Mouse (Mus musculus): ENCODE measurements around the gene Scyl1. TPM values are rescaled to one million over a fixed set of nuclear protein-coding genes. Genes with fewer than 3 reads are reported as not detected.

The Scyl1 gene
- polyA plus RNA-seq, 1 experiment from 2014 or later, result 69.2 TPM

DNA sequence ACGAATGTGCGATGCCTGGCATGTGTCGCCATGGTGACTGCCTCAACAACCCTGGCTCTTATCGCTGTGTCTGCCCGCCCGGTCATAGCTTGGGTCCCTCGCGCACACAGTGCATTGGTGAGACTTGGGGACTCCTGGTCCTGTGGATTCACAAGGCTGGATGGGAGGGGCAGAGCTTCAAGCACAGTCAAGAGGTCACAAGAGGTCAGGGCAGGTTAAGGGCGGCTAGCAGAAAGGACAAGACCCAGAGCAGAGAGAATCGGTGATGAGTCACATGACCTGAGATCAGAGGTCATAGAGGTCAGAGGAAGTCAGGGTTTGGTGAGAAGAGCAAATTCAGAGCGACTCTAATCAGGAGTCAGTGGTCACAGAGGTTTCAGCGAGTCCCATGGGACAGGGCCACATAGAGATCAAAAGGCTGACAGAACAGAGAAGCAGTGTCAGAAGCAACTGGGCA is 24.3 kb downstream of the Scyl1 start:
- ATAC-seq (replicated peaks; ENCODE audit: low FRiP score, low TSS enrichment, low read depth), result no peak
- no peak overlapping the region for H3K27ac ChIP-seq (ENCODE audit: low read depth)
- no peak overlapping the region for H3K9ac ChIP-seq (ENCODE audit: low read length)
- no peak for DNase-seq (ENCODE audit: low spot score)
- peaks cover 3% of the 10 kb centered on the region; the same call in 1 of the 2 replicates for H3K36me3 ChIP-seq (ENCODE audit: control insufficient read depth, insufficient read depth, low read length)
- 29% methylated on average over 12 of the region's 12 CpGs for WGBS
- no peaks in the 10 kb centered on the region for H3K9me3 ChIP-seq (ENCODE audit: control insufficient read depth, low read length)
- no peak overlapping the region for H3K4me3 ChIP-seq (ENCODE audit: low read depth, low read length)
- H3K27me3 ChIP-seq (replicated peaks; ENCODE audit: control insufficient read depth, insufficient read depth, low read length), result peaks cover 21% of the 10 kb centered on the region
- H3K4me1 ChIP-seq (replicated peaks; ENCODE audit: control insufficient read depth, insufficient read depth, low read length), result peaks cover 20% of the 10 kb centered on the region
- no peak overlapping the region for H3K4me2 ChIP-seq (ENCODE audit: low read length)

DNA sequence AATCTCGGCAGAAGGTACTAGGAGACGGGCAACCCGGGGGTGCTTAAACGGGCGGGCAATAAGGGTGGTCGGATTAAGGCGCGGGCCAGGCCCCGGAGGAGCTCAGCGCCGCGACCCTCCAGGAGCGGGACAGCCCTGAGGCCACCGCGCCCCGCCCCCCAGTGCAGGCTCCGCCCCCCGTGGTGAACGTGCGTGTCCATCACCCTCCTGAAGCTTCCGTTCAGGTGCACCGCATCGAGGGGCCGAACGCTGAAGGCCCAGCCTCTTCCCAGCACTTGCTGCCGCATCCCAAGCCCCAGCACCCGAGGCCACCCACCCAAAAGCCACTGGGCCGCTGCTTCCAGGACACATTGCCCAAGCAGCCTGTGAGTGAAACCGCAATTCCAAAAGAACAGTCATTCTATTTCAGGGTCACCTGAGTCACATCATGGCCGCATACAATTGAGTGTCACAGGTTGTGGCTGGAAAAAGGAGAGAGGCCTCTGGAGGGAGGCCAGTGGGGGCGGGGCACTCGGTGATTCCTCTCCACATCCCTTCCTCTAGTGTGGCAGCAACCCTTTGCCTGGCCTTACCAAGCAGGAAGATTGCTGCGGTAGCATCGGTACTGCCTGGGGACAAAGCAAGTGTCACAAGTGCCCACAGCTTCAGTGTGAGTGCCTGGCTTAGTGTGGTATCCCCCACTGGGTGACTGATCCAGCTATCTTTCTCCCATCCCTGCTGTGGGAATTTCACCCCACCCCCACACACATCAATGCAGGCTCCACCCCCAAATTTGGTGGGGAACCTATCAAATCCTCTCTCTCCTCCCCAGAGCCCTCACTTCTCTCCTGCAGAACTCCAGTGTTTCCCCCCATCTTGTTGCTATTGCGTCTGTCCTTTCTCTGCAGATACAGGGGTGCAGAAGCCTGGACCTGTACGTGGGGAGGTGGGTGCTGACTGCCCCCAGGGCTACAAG is 25.2 kb downstream of the Scyl1 start:
- Histone ChIP-seq H3K9me3 (ENCODE audit: control insufficient read depth, low read length) (no peaks in the 10 kb centered on the region), H3K27ac (ENCODE audit: low read depth) (no peak overlapping the region), H3K27me3 (replicated peaks; ENCODE audit: control insufficient read depth, insufficient read depth, low read length) (peaks cover 16% of the 10 kb centered on the region), H3K9ac (ENCODE audit: low read length) (no peak overlapping the region), H3K4me1 (replicated peaks; ENCODE audit: control insufficient read depth, insufficient read depth, low read length) (peaks cover 23% of the 10 kb centered on the region), H3K36me3 (ENCODE audit: control insufficient read depth, insufficient read depth, low read length) (no peaks in the 10 kb centered on the region), H3K4me3 (ENCODE audit: low read depth, low read length) (peak overlapping the region; percentile 14; the same call in 1 of the 2 replicates), H3K4me2 (ENCODE audit: low read length) (peak overlapping the region; percentile 55)
- DNase-seq (ENCODE audit: low spot score) (no peak), ATAC-seq (replicated peaks; ENCODE audit: low FRiP score, low TSS enrichment, low read depth) (0 out of 2 replicates have a peak, but pooled peaks have one; percentile 31)
- WGBS, result 6% methylated on average over 36 of the region's 36 CpGs

DNA sequence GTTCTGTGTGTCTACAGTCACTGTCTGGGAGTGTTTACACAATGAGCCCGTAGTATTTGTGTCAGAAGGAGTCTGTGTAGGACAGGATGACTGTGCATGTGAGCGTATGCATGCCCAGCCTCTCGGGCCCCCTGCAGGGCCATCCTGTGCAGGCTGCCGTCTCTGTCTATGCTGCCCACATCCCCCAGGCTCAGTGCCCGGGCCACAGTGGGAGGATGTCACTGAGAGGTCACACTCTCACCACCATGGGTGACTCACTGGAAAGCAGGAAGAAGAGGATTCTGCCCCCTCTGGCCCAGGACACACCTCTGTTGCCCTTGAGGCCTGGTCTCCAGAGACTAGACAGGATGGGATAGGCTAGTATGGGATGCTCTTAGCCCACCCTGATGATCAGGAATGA is 27.6 kb downstream of the Scyl1 start:
- Histone ChIP-seq H3K4me3 (ENCODE audit: low read depth, low read length) (no peak overlapping the region), H3K9ac (ENCODE audit: low read length) (no peak overlapping the region), H3K27me3 (replicated peaks; ENCODE audit: control insufficient read depth, insufficient read depth, low read length) (no peaks in the 10 kb centered on the region), H3K27ac (ENCODE audit: low read depth) (no peak overlapping the region), H3K4me2 (ENCODE audit: low read length) (peak overlapping the region; percentile 89), H3K9me3 (ENCODE audit: control insufficient read depth, low read length) (no peaks in the 10 kb centered on the region), H3K4me1 (replicated peaks; ENCODE audit: control insufficient read depth, insufficient read depth, low read length) (peaks cover 28% of the 10 kb centered on the region), H3K36me3 (ENCODE audit: control insufficient read depth, insufficient read depth, low read length) (no peaks in the 10 kb centered on the region)
- no peak for ATAC-seq (replicated peaks; ENCODE audit: low FRiP score, low TSS enrichment, low read depth)
- DNase-seq (ENCODE audit: low spot score), result no peak
- 44% methylated on average over 5 of the region's 5 CpGs for WGBS

DNA sequence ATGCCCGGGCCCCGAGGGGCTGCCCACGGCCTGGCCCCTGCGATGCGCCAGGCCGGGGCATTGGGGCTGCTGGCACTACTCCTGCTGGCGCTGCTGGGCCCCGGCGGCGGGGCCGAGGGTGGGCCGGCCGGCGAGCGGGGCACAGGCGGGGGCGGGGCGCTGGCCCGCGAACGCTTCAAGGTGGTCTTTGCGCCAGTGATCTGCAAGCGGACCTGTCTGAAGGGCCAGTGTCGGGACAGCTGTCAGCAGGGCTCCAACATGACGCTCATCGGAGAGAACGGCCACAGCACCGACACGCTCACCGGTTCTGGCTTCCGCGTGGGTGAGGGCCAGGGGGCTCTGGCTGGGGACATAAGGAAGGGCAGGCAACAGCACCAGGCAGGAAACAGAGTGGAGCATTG is 29.0 kb downstream of the Scyl1 start:
- peak overlapping the region; percentile 74 for H3K4me3 ChIP-seq (ENCODE audit: low read depth, low read length)
- peaks cover 28% of the 10 kb centered on the region for H3K4me1 ChIP-seq (replicated peaks; ENCODE audit: control insufficient read depth, insufficient read depth, low read length)
- no peaks in the 10 kb centered on the region for H3K9me3 ChIP-seq (ENCODE audit: control insufficient read depth, low read length)
- peak overlapping the region; percentile 89 for H3K4me2 ChIP-seq (ENCODE audit: low read length)
- 3% methylated on average over 30 of the region's 32 CpGs for WGBS
- no peaks in the 10 kb centered on the region for H3K36me3 ChIP-seq (ENCODE audit: control insufficient read depth, insufficient read depth, low read length)
- H3K9ac ChIP-seq (ENCODE audit: low read length), result peak overlapping the region; percentile 83
- H3K27ac ChIP-seq (ENCODE audit: low read depth), result peak overlapping the region; percentile 85
- DNase-seq (ENCODE audit: low spot score) (peak; percentile 83), ATAC-seq (replicated peaks; ENCODE audit: low FRiP score, low TSS enrichment, low read depth) (0 out of 2 replicates have a peak, but pooled peaks have one; percentile 7)
- no peaks in the 10 kb centered on the region for H3K27me3 ChIP-seq (replicated peaks; ENCODE audit: control insufficient read depth, insufficient read depth, low read length)

DNA sequence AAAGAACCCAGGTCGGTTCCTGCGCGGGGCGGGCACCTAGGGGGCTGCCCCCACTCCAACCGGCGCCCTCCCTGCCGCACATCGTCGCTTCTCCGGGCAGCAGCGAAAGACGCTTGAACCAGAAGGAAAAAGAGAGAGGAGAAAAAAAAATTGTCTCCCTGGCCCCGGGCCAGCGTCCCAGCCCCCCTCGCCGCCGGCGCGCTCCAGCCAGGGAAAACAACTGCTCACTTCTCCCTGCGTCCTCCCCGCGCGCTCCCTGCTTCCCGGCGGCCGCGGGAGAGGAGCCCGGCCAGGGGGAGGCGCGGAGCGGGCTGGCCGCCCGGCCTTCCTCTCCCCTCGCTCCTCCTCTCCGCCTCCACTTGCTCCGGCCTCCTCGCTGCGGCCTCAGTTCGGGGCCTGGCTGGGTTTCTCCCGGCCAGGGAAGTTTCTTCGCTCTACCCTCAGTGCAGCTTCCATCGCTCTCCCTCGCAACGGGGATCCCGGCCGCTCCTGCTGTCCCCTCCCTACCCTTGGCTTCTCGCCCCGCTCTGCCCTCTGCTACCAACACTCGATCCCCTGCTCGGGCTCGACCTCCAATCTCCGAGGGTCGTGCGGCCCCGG is 29.5 kb downstream of the Scyl1 start:
- 2% methylated on average over 53 of the region's 55 CpGs for WGBS
- ATAC-seq (replicated peaks; ENCODE audit: low FRiP score, low TSS enrichment, low read depth) (peak; percentile 45), DNase-seq (ENCODE audit: low spot score) (peak; percentile 89)
- Histone ChIP-seq H3K27ac (ENCODE audit: low read depth) (peak overlapping the region; percentile 85), H3K4me1 (replicated peaks; ENCODE audit: control insufficient read depth, insufficient read depth, low read length) (peaks cover 28% of the 10 kb centered on the region), H3K4me2 (ENCODE audit: low read length) (peak overlapping the region; percentile 89), H3K36me3 (ENCODE audit: control insufficient read depth, insufficient read depth, low read length) (no peaks in the 10 kb centered on the region), H3K9me3 (ENCODE audit: control insufficient read depth, low read length) (no peaks in the 10 kb centered on the region), H3K9ac (ENCODE audit: low read length) (peak overlapping the region; percentile 83), H3K4me3 (ENCODE audit: low read depth, low read length) (peak overlapping the region; percentile 74), H3K27me3 (replicated peaks; ENCODE audit: control insufficient read depth, insufficient read depth, low read length) (no peaks in the 10 kb centered on the region)

DNA sequence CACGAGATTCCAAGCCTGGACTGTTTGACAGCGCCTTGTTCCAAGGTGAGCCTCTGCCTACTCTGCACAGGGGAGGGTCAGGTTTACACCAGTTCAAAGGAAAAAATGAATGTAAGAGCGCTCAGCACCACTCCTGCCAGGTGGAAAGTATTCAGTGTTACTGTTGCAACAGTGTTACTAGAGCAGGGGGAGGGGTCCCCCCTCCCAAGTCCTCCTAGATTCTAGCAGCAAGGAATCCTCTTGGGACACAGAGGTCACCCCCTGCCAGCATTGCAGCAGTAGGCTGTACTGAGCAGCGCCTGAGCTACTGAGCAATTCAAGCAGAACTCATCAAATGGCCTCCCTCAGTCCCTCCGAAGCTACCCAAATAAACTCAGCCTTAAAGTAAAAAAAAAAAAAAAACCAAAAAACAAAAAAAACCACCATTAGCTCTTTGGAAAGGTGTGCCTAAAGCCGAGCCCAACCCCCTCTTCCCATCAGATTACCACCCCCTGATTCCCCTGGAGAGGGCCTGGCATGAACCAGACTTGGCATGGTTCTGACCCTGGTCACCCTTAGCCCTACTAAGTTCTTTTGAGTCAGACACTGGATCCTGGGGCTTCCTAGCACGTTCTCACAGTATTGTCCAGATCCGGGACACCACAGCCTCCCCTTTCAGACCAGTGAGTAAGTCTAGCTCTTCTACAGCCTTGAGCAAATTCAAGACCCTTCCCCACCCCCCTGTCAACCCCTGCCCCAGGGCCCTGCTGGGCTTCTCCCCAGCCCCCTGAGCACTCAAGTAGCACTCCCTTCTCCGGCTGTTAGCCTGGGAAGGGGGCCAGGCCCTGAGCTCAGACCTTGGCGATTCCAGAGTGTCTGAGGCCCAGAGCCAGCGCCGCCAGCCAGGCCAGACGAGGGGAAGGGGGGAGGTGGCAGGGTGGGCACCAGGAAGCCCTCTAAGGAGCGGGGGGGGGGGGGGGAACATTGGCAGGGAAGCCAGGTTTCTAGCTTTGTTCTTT is 30.6 kb downstream of the Scyl1 start, which contains the start of gene Ltbp3:
Ltbp3 (plus strand) TSS at position 585 of the 998 bp plus-strand sequence.
- Histone ChIP-seq H3K4me2 (ENCODE audit: low read length) (peak within 1 kb of the TSS; percentile 89), H3K27ac (ENCODE audit: low read depth) (peak within 1 kb of the TSS; percentile 85), H3K9ac (ENCODE audit: low read length) (peak within 1 kb of the TSS; percentile 83), H3K9me3 (ENCODE audit: control insufficient read depth, low read length) (no peaks in the 10 kb centered on the region), H3K4me3 (ENCODE audit: low read depth, low read length) (peak within 1 kb of the TSS; percentile 74), H3K27me3 (replicated peaks; ENCODE audit: control insufficient read depth, insufficient read depth, low read length) (0 out of 2 replicates have a peak, but pooled peaks cover 4% of the 10 kb centered on the region), H3K4me1 (replicated peaks; ENCODE audit: control insufficient read depth, insufficient read depth, low read length) (peaks cover 20% of the 10 kb centered on the region), H3K36me3 (ENCODE audit: control insufficient read depth, insufficient read depth, low read length) (no peaks in the 10 kb centered on the region)
- DNase-seq (ENCODE audit: low spot score) (no peak), ATAC-seq (replicated peaks; ENCODE audit: low FRiP score, low TSS enrichment, low read depth) (no peak)
- WGBS, result 34% methylated on average over 13 of the region's 14 CpGs

DNA sequence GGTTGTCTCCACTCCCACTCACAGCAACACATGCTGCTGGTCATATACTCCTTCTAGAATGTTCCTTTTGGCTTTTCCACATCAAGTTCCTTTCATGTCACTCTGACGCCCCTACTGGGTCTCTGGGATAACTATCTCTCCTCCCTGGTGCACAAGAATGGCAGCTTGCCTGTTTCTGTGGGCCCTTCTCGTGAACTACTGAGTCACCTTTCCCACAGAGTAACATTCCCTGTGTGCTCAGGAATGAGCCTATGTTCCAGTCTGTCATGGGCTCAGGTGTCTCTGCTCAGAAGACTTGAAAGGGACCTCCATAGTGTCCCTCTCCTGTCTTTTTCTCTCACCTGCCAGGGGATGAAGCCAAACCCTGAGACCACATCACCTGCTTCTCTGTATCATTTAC is 31.8 kb downstream of the Scyl1 start:
- Histone ChIP-seq H3K9me3 (ENCODE audit: control insufficient read depth, low read length) (no peaks in the 10 kb centered on the region), H3K4me1 (replicated peaks; ENCODE audit: control insufficient read depth, insufficient read depth, low read length) (peaks cover 18% of the 10 kb centered on the region), H3K9ac (ENCODE audit: low read length) (no peak overlapping the region), H3K27ac (ENCODE audit: low read depth) (no peak overlapping the region), H3K36me3 (ENCODE audit: control insufficient read depth, insufficient read depth, low read length) (no peaks in the 10 kb centered on the region), H3K27me3 (replicated peaks; ENCODE audit: control insufficient read depth, insufficient read depth, low read length) (0 out of 2 replicates have a peak, but pooled peaks cover 4% of the 10 kb centered on the region), H3K4me3 (ENCODE audit: low read depth, low read length) (no peak overlapping the region), H3K4me2 (ENCODE audit: low read length) (no peak overlapping the region)
- ATAC-seq (replicated peaks; ENCODE audit: low FRiP score, low TSS enrichment, low read depth) (no peak), DNase-seq (ENCODE audit: low spot score) (no peak)
- WGBS, result 66% methylated on average over 2 of the region's 2 CpGs

DNA sequence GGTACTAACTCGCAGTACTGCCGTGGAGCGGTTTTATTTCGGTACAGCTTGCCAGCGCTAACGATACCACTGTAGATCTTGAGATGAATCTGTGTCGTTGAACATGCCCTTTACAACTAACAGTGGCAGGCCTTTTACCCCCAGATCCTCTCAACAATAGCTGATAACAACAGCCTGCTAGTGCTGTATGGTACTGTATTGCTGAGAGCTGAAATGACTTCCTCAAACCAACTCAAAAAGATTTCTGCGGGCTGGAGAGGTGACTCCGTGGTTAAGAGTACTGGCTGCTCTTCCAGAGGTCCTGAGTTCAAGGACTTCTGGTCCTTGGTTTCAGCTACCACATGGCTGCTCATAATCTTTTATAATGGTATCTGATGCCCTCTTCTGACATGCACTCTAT is 36.9 kb downstream of the Scyl1 start:
- H3K9ac ChIP-seq (ENCODE audit: low read length), result no peak overlapping the region
- DNase-seq (ENCODE audit: low spot score) (no peak), ATAC-seq (replicated peaks; ENCODE audit: low FRiP score, low TSS enrichment, low read depth) (no peak)
- H3K36me3 ChIP-seq (ENCODE audit: control insufficient read depth, insufficient read depth, low read length), result no peaks in the 10 kb centered on the region; the same call in 1 of the 2 replicates
- peaks cover 16% of the 10 kb centered on the region for H3K4me1 ChIP-seq (replicated peaks; ENCODE audit: control insufficient read depth, insufficient read depth, low read length)
- 80% methylated on average over 9 of the region's 9 CpGs for WGBS
- no peak overlapping the region for H3K4me3 ChIP-seq (ENCODE audit: low read depth, low read length)
- 0 out of 2 replicates have a peak, but pooled peaks cover 4% of the 10 kb centered on the region for H3K27me3 ChIP-seq (replicated peaks; ENCODE audit: control insufficient read depth, insufficient read depth, low read length)
- H3K4me2 ChIP-seq (ENCODE audit: low read length), result no peak overlapping the region
- no peaks in the 10 kb centered on the region for H3K9me3 ChIP-seq (ENCODE audit: control insufficient read depth, low read length)
- H3K27ac ChIP-seq (ENCODE audit: low read depth), result no peak overlapping the region

Data from intestine, embryonic 14.5 days (tissue).